Mouse (Mus musculus): ENCODE data around the gene Stub1.

DNA sequence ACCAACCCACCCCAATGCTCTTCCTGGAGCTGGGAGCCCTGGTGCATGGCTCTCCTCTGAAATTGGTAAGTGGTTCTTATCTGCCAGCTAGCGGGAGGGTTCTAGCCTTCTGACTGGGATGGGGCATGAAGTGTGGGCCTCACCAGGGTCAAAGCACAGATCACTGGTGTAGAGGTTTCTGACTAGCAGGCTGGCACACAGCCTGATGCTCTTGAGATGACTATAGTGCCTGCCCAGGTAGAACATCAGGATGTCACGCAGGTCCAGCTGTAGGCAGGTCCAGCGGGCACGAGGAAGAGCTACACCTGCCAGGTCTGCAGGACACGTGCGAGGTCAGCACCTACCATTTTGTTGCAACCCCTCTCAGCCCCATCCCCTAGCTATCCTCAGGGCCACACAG, 27.0 kb upstream of the Stub1 start:
- TF ChIP-seq CTCF (IDR thresholded peaks at IDR 0.05; ENCODE audit: control insufficient read depth, insufficient read depth, insufficient replicate concordance, low read depth, low read length): no peak
- no peak for TF ChIP-seq POLR2A (IDR thresholded peaks at IDR 0.05; ENCODE audit: control insufficient read depth, low read depth, low read length)

All from testis, adult 2 months (tissue).